ENCODE assay signal across 12 mouse cellular contexts in the genomic region with DNA sequence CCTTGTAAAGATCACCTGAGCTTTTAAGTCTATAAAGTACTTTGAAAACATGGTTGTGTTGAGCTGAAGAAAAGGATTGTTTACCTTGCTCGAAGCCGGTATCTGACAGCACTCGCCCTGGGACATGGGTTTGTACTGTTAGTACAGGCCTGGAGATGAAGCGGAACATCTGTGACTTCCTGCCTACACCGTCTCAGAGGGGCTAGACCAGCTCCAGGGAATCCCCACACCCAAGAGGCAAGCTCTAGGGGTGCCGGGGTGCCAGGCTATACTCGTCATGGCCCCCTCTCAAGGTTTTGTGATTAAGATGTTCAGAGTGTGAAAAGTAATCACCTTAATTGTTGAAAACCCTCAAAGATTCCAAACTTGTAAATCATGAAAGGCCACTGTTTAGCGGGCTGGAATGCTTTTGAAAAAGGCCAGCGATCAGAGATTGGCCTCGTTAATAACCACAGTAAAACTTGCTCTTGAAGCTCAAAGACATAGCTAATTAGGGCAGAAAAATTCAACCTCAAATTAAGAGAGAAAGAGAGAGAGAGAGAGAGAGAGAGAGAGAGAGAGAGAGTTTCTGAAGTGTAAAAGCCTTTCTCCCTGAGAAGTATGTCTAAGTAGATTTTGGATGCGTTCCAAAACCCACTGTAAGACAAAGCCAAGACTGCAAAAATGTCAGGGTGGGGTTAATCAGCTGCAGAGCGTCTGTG.
A peak's percentile ranks its signal among the peaks of the same experiment; 100 is the strongest.
DNase-seq lines count a peak whose midpoint lies in the region; ATAC-seq and TF ChIP-seq lines count a peak whose summit lies in the region.
"Had no signal": no experiment of that assay in that cellular context is flagged by ENCODE, and none has a peak within 500 bp of the region (broad histone marks: within the 10 kb centered on the region; RNA-seq: fewer than 3 reads in every experiment).

No protein-coding gene starts in this region.

- intact Hi-C loops in left cerebral cortex, postnatal 36 days (cut with DNase I) = no loop called here

- H3K27ac ChIP-seq in intestine, embryonic 15.5 days = no peak overlapping the region
- H3K27ac ChIP-seq in intestine, postnatal 0 days (ENCODE audit: low read depth, low read length) = no peak overlapping the region
- H3K27ac ChIP-seq in stomach, embryonic 14.5 days (ENCODE audit: low read length) = peak overlapping the region; percentile 61; the same call in 1 of the 2 replicates
- H3K27ac ChIP-seq in stomach, postnatal 0 days (replicated peaks) = no peak overlapping the region
- H3K27ac ChIP-seq in forebrain, postnatal 0 days (ENCODE audit: low read depth, low read length) = no peak overlapping the region
- peak overlapping the region; percentile 41; the same call in 1 of the 2 replicates for H3K27ac ChIP-seq in stomach, embryonic 16.5 days (ENCODE audit: low read length)

- no peak overlapping the region for H3K4me3 ChIP-seq in intestine, embryonic 15.5 days (replicated peaks)
- H3K4me3 ChIP-seq in intestine, postnatal 0 days (ENCODE audit: low read depth, low read length) = no peak overlapping the region
- no peak overlapping the region for H3K4me3 ChIP-seq in stomach, embryonic 14.5 days (ENCODE audit: low read depth, low read length)
- no peak overlapping the region for H3K4me3 ChIP-seq in stomach, postnatal 0 days (ENCODE audit: low read depth, low read length)
- no peak overlapping the region for H3K4me3 ChIP-seq in forebrain, postnatal 0 days (ENCODE audit: low read depth, low read length)
- no peak overlapping the region for H3K4me3 ChIP-seq in stomach, embryonic 16.5 days (replicated peaks; ENCODE audit: low read length)

- DNase-seq in stomach, postnatal 0 days (ENCODE audit: low spot score) = no peak
- DNase-seq in forebrain, postnatal 0 days = peak; percentile 64
- DNase-seq in left cerebral cortex, postnatal 36 days (ENCODE audit: low spot score in 2 of 2) = no peak
- DNase-seq: right cerebral cortex, postnatal 4 days; thymus, postnatal 36 days had no signal

- no peaks in the 10 kb centered on the region for H3K27me3 ChIP-seq in intestine, embryonic 15.5 days (replicated peaks)
- H3K27me3 ChIP-seq in intestine, postnatal 0 days (replicated peaks; ENCODE audit: control insufficient read depth, insufficient read depth, low read length) = no peaks in the 10 kb centered on the region
- H3K27me3 ChIP-seq in stomach, embryonic 14.5 days (ENCODE audit: control insufficient read depth, insufficient read depth, low read length) = no peaks in the 10 kb centered on the region
- H3K27me3 ChIP-seq in stomach, postnatal 0 days (ENCODE audit: control insufficient read depth, insufficient read depth, low read length) = no peaks in the 10 kb centered on the region
- no peaks in the 10 kb centered on the region for H3K27me3 ChIP-seq in forebrain, postnatal 0 days (ENCODE audit: insufficient read depth, low read length)
- no peaks in the 10 kb centered on the region for H3K27me3 ChIP-seq in stomach, embryonic 16.5 days (ENCODE audit: control insufficient read depth, insufficient read depth, low read length)

- no peaks in the 10 kb centered on the region for H3K9me3 ChIP-seq in intestine, embryonic 15.5 days
- no peaks in the 10 kb centered on the region for H3K9me3 ChIP-seq in intestine, postnatal 0 days (ENCODE audit: control insufficient read depth)
- no peaks in the 10 kb centered on the region for H3K9me3 ChIP-seq in stomach, embryonic 14.5 days (ENCODE audit: control insufficient read depth, low read depth, low read length)
- no peaks in the 10 kb centered on the region for H3K9me3 ChIP-seq in stomach, postnatal 0 days (ENCODE audit: control insufficient read depth, low read length)
- H3K9me3 ChIP-seq in forebrain, postnatal 0 days (ENCODE audit: low read length) = no peaks in the 10 kb centered on the region
- H3K9me3 ChIP-seq in stomach, embryonic 16.5 days (replicated peaks; ENCODE audit: control insufficient read depth, low read length) = no peaks in the 10 kb centered on the region

- H3K36me3 ChIP-seq in intestine, embryonic 15.5 days = no peaks in the 10 kb centered on the region
- H3K36me3 ChIP-seq in intestine, postnatal 0 days (ENCODE audit: control insufficient read depth, insufficient read depth) = no peaks in the 10 kb centered on the region
- no peaks in the 10 kb centered on the region for H3K36me3 ChIP-seq in stomach, embryonic 14.5 days (ENCODE audit: control insufficient read depth, insufficient read depth, low read length)
- H3K36me3 ChIP-seq in stomach, postnatal 0 days (ENCODE audit: control insufficient read depth, insufficient read depth, low read length) = no peaks in the 10 kb centered on the region
- H3K36me3 ChIP-seq in forebrain, postnatal 0 days (ENCODE audit: insufficient read depth) = no peaks in the 10 kb centered on the region
- H3K36me3 ChIP-seq in stomach, embryonic 16.5 days (ENCODE audit: control insufficient read depth, insufficient read depth, low read length) = no peaks in the 10 kb centered on the region

- no peak for TF ChIP-seq CTCF in intestine, postnatal 0 days (IDR thresholded peaks at IDR 0.05; ENCODE audit: low read depth)
- no peak for TF ChIP-seq CTCF in stomach, postnatal 0 days (IDR thresholded peaks at IDR 0.05; ENCODE audit: low read depth)
- TF ChIP-seq CTCF in forebrain, postnatal 0 days (IDR thresholded peaks at IDR 0.05; ENCODE audit: low read depth) = no peak

- ATAC-seq in intestine, embryonic 15.5 days = 0 out of 2 replicates have a peak, but pooled peaks have one; percentile 31
- no peak for ATAC-seq in intestine, postnatal 0 days
- ATAC-seq in stomach, embryonic 14.5 days (ENCODE audit: insufficient number of reproducible peaks, insufficient read depth, low FRiP score, low read depth) = peak; percentile 64; the same call in 1 of the 2 replicates
- ATAC-seq in stomach, postnatal 0 days (ENCODE audit: low FRiP score, low TSS enrichment) = no peak
- ATAC-seq in forebrain, postnatal 0 days = no peak; the same call in 1 of the 2 replicates
- no peak; the same call in 1 of the 2 replicates for ATAC-seq in stomach, embryonic 16.5 days (ENCODE audit: insufficient read depth, low FRiP score)
- no peak for ATAC-seq in megakaryocyte progenitor cell, adult 5-6 weeks (replicated peaks; ENCODE audit: poor library complexity)
- ATAC-seq: CD4-positive, CD25-positive, alpha-beta regulatory T cell, adult 4 months had no signal

- 0 out of 2 replicates have a peak, but pooled peaks cover 3% of the 10 kb centered on the region for H3K4me1 ChIP-seq in intestine, embryonic 15.5 days (replicated peaks)
- H3K4me1 ChIP-seq in intestine, postnatal 0 days (replicated peaks; ENCODE audit: control insufficient read depth, insufficient read depth, low read length) = no peaks in the 10 kb centered on the region
- H3K4me1 ChIP-seq in stomach, embryonic 14.5 days (ENCODE audit: control insufficient read depth, insufficient read depth, low read length) = peaks cover 13% of the 10 kb centered on the region
- no peaks in the 10 kb centered on the region for H3K4me1 ChIP-seq in stomach, postnatal 0 days (replicated peaks; ENCODE audit: control insufficient read depth, insufficient read depth)
- peaks cover 13% of the 10 kb centered on the region; the same call in 1 of the 2 replicates for H3K4me1 ChIP-seq in forebrain, postnatal 0 days (ENCODE audit: insufficient read depth)
- H3K4me1 ChIP-seq in stomach, embryonic 16.5 days (ENCODE audit: control insufficient read depth, insufficient read depth, low read length) = peaks cover 11% of the 10 kb centered on the region

- TF ChIP-seq EP300 in stomach, postnatal 0 days (optimal IDR thresholded peaks at IDR 0.05) = no peak

- WGBS in intestine, embryonic 15.5 days = 42% methylated on average over 12 of the region's 12 CpGs
- 62% methylated on average over 12 of the region's 12 CpGs for whole genome bisulfite sequencing in intestine, postnatal 0 days
- WGBS in stomach, embryonic 14.5 days = 17% methylated on average over 12 of the region's 12 CpGs
- WGBS in stomach, postnatal 0 days = 18% methylated on average over 12 of the region's 12 CpGs
- 12% methylated on average over 12 of the region's 12 CpGs for WGBS in forebrain, postnatal 0 days
- 32% methylated on average over 12 of the region's 12 CpGs for WGBS in stomach, embryonic 16.5 days

- H3K9ac ChIP-seq in intestine, embryonic 15.5 days = no peak overlapping the region
- no peak overlapping the region for H3K9ac ChIP-seq in intestine, postnatal 0 days (ENCODE audit: low read depth, low read length)
- no peak overlapping the region for H3K9ac ChIP-seq in stomach, embryonic 14.5 days (replicated peaks; ENCODE audit: low read depth, low read length)
- no peak overlapping the region for H3K9ac ChIP-seq in stomach, postnatal 0 days (ENCODE audit: low read length)
- no peak overlapping the region for H3K9ac ChIP-seq in forebrain, postnatal 0 days
- no peak overlapping the region for H3K9ac ChIP-seq in stomach, embryonic 16.5 days (ENCODE audit: low read length)

- H3K4me2 ChIP-seq in intestine, embryonic 15.5 days (replicated peaks) = no peak overlapping the region
- H3K4me2 ChIP-seq in intestine, postnatal 0 days (replicated peaks; ENCODE audit: low read depth) = no peak overlapping the region
- H3K4me2 ChIP-seq in stomach, embryonic 14.5 days (replicated peaks; ENCODE audit: low read depth, low read length) = 0 out of 2 replicates have a peak overlapping the region, but pooled peaks have one; percentile 7
- H3K4me2 ChIP-seq in stomach, postnatal 0 days (replicated peaks; ENCODE audit: low read depth) = no peak overlapping the region
- no peak overlapping the region for H3K4me2 ChIP-seq in forebrain, postnatal 0 days (ENCODE audit: low read depth)
- no peak overlapping the region for H3K4me2 ChIP-seq in stomach, embryonic 16.5 days (ENCODE audit: low read depth, low read length)
- H3K4me2 ChIP-seq: liver, embryonic 11.5 days had no signal

Comparison
In these comparisons a context has a peak if more than half of its experiments do, and no peak if none do; other contexts are left out.
1. ATAC-seq: peak in intestine, embryonic 15.5 days (single experiment) and stomach, embryonic 14.5 days (single experiment); none in intestine, postnatal 0 days (single experiment), stomach, postnatal 0 days (single experiment), forebrain, postnatal 0 days (single experiment), stomach, embryonic 16.5 days (single experiment) and megakaryocyte progenitor cell, adult 5-6 weeks (single experiment).
2. H3K27ac ChIP-seq: peak in stomach, embryonic 14.5 days (single experiment) and stomach, embryonic 16.5 days (single experiment); none in intestine, embryonic 15.5 days (single experiment), intestine, postnatal 0 days (single experiment), stomach, postnatal 0 days (single experiment) and forebrain, postnatal 0 days (single experiment).